Mouse (Mus musculus): ENCODE results near the gene Sh3gl1. TPM values are rescaled to one million over a fixed set of nuclear protein-coding genes. Genes with fewer than 3 reads are reported as not detected.

The Sh3gl1 gene
- polyA plus RNA-seq, 1 experiment from 2014 or later: 171 TPM

GRCm38 (mm10) chr17:55977301-55977700 is 59.1 kb downstream of the Sh3gl1 start:
- Histone ChIP-seq H3K4me2 (no peak overlapping the region), H3K4me3 (replicated peaks) (no peak overlapping the region), H3K27ac (no peak overlapping the region), H3K36me3 (peaks cover 24% of the 10 kb centered on the region), H3K9ac (replicated peaks) (no peak overlapping the region), H3K27me3 (no peaks in the 10 kb centered on the region), H3K9me3 (no peaks in the 10 kb centered on the region; the same call in 1 of the 2 replicates), H3K4me1 (replicated peaks) (0 out of 2 replicates have a peak, but pooled peaks cover 3% of the 10 kb centered on the region)
- ATAC-seq (ENCODE audit: insufficient number of reproducible peaks, insufficient read depth, low FRiP score, low TSS enrichment, low read depth): no peak
- 53% methylated on average over 3 of the region's 3 CpGs for WGBS

- Histone ChIP-seq H3K4me2 (no peak overlapping the region), H3K27me3 (peaks cover 2% of the 10 kb centered on the region; the same call in 1 of the 2 replicates), H3K4me1 (replicated peaks) (peaks cover 6% of the 10 kb centered on the region), H3K9me3 (no peaks in the 10 kb centered on the region; the same call in 1 of the 2 replicates), H3K4me3 (replicated peaks) (no peak overlapping the region), H3K27ac (no peak overlapping the region), H3K36me3 (peaks cover 24% of the 10 kb centered on the region), H3K9ac (replicated peaks) (no peak overlapping the region)
- WGBS: 19% methylated on average over 13 of the region's 13 CpGs
- ATAC-seq (ENCODE audit: insufficient number of reproducible peaks, insufficient read depth, low FRiP score, low TSS enrichment, low read depth): peak; percentile 43
Measured at GRCm38 (mm10) chr17:55976255-55976862, 60.1 kb downstream of the Sh3gl1 start.

DNA sequence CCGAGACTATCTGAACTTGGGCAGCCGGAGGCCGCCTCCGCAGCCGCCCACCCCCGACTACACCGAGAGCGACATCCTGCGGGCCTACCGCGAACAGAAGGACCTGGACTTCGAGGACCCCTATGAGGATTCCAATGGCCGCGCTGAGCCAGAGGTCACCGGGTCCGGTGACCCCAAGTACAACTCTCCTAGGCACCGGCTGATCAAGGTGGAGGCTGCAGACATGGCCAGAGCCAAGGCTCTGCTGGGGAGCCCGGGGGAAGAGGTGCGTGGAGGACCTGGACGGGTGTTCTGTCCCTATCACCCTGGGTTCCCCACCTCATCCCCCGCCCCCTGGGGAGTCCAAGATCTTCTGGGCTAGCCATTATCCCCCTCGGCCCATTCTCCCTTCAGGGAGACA is 65.0 kb downstream of the Sh3gl1 start:
- no peak for ATAC-seq (ENCODE audit: insufficient number of reproducible peaks, insufficient read depth, low FRiP score, low TSS enrichment, low read depth)
- H3K9ac ChIP-seq (replicated peaks): peak overlapping the region; percentile 78; the same call in 1 of the 2 replicates
- peak overlapping the region; percentile 63 for H3K4me3 ChIP-seq (replicated peaks)
- no peaks in the 10 kb centered on the region for H3K9me3 ChIP-seq
- 22% methylated on average over 22 of the region's 22 CpGs for WGBS
- peaks cover 5% of the 10 kb centered on the region; the same call in 1 of the 2 replicates for H3K27me3 ChIP-seq
- peaks cover 45% of the 10 kb centered on the region for H3K36me3 ChIP-seq
- H3K4me2 ChIP-seq: peak overlapping the region; percentile 83
- peaks cover 15% of the 10 kb centered on the region for H3K4me1 ChIP-seq (replicated peaks)
- no peak overlapping the region for H3K27ac ChIP-seq

DNA sequence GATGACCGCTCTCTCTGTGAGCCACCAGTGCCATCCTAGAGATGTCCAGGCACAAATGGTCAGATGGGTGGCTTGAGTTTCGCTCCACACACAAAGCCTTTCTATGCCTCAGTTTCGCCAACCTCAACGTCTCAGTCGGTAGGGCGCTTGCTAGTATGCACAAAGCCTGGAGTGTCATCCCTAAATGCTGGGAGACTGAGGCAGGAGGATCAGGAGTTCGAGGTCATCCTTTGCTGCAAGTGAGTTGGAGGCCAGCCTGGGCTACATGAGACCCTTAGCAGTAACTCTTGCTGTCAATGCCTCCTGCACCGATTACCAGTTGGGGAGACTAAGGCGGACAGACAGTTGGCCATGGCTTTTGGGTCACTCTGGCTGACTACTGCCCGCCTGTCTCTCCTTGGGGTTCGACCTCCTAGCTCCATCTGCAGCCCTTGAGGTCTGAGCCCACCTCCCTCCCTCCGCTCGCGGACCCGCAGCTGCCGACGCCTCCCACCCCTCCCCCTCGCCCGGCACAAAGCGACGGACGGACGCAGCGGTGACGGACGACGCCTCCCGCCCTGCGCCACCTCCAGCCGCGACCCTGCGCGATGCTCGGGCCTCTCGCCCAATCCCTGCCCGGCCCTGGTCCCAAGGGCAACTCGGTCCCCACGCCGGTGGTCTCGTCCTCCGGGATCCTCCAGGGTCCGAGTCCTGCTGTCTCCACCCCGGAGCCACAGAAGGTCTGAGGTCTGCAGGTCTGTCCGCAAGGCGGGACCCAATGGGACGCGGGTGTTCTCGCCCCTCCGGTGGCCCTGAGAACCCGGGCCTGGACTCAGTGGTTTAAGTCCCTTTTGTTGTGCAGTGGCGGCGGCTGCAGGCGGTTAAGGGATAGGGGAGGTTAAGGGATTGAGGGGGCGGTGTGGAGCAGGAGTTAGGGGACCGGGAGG is 66.2 kb downstream of the Sh3gl1 start, which contains the start of gene Shd:
Gene Shd, plus strand, starts transcription at position 502 of the 926 bp plus-strand sequence.
- Histone ChIP-seq H3K36me3 (peaks cover 50% of the 10 kb centered on the region), H3K27ac (no peak within 1 kb of the TSS; the same call in 1 of the 2 replicates)
- 8% methylated on average over 55 of the region's 55 CpGs for WGBS

DNA sequence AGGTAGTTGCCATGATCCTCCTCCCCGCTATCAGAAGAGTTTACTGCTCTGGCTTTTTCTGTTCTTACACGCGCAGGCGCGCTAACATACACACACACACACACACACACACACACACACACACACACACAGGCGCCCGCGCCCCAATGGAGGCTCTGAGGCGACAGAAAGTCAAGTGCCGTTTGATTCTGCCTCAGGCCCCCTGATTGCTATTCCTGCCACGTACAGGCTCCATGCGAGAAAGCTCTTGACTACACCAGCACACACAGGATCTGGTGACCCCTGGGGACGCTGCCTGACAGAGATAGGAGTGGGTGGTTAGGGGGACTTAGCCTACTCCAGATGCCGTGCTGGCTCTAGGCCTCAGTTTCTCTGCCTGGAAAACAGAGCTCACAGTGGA is 66.9 kb downstream of the Sh3gl1 start:
- peaks cover 55% of the 10 kb centered on the region for H3K36me3 ChIP-seq
- H3K4me3 ChIP-seq (replicated peaks): peak overlapping the region; percentile 63

More for the DNA sequence above, 66.2 kb downstream of the Sh3gl1 start, which contains the start of gene Shd:
- Histone ChIP-seq H3K4me1 (replicated peaks) (peaks cover 12% of the 10 kb centered on the region), H3K9me3 (no peaks in the 10 kb centered on the region), H3K4me2 (peak within 1 kb of the TSS; percentile 83), H3K27me3 (peaks cover 5% of the 10 kb centered on the region; the same call in 1 of the 2 replicates), H3K4me3 (replicated peaks) (peak within 1 kb of the TSS; percentile 63), H3K9ac (replicated peaks) (peak within 1 kb of the TSS; percentile 78)
- no peak for ATAC-seq (ENCODE audit: insufficient number of reproducible peaks, insufficient read depth, low FRiP score, low TSS enrichment, low read depth)

DNA sequence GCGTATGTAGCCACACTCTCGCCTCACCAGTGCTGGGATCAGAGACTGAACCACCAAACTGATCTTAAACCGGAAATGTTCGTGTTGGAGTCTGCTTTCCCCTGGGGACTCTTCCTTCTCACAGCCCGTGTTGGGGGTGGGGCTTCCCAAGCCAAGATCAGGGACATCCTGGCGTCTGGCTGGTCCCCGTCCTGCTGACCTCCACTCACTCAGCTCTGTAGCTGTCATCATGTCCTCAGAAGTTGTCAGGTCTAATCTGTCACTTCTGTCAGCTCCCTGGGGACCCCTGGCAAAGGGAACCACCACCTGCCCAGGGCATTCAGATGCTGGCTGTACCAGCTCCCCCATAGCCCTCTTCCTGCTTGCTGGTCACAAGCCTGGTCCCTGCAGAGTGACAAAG is 68.2 kb downstream of the Sh3gl1 start:
- no peak overlapping the region for H3K4me2 ChIP-seq
- H3K9me3 ChIP-seq: no peaks in the 10 kb centered on the region
- H3K9ac ChIP-seq (replicated peaks): no peak overlapping the region
- no peak overlapping the region for H3K4me3 ChIP-seq (replicated peaks)
- H3K4me1 ChIP-seq (replicated peaks): peaks cover 12% of the 10 kb centered on the region
- 69% methylated on average over 7 of the region's 7 CpGs for WGBS
- peaks cover 57% of the 10 kb centered on the region for H3K36me3 ChIP-seq
- ATAC-seq (ENCODE audit: insufficient number of reproducible peaks, insufficient read depth, low FRiP score, low TSS enrichment, low read depth): no peak
- H3K27me3 ChIP-seq: peaks cover 5% of the 10 kb centered on the region; the same call in 1 of the 2 replicates
- no peak overlapping the region for H3K27ac ChIP-seq

More for the DNA sequence above, 66.9 kb downstream of the Sh3gl1 start:
- no peak for ATAC-seq (ENCODE audit: insufficient number of reproducible peaks, insufficient read depth, low FRiP score, low TSS enrichment, low read depth)
- Histone ChIP-seq H3K9ac (replicated peaks) (no peak overlapping the region), H3K4me2 (peak overlapping the region; percentile 83), H3K4me1 (replicated peaks) (peaks cover 12% of the 10 kb centered on the region), H3K27ac (no peak overlapping the region), H3K9me3 (no peaks in the 10 kb centered on the region), H3K27me3 (peaks cover 5% of the 10 kb centered on the region; the same call in 1 of the 2 replicates)
- 53% methylated on average over 14 of the region's 14 CpGs for WGBS

DNA sequence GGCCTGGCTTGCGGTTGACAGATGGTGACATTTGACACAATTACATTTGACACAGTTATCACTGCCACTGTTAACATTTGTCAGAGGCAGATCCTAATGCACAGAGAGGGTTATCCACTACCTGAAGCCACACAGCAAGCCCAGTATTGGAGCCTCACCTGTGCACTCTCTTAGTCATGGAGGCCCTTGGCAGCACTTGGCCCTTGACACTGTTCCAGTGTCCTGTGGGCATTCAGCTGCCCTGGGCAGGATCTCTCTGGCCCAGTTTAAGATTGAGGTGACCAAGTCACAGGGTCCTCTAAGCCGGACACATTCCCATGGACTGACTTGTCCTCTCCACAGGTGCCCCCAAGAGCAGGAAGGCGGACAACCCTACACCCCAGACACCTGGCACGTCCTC is 69.2 kb downstream of the Sh3gl1 start:
- Histone ChIP-seq H3K4me2 (no peak overlapping the region), H3K9me3 (no peaks in the 10 kb centered on the region), H3K4me3 (replicated peaks) (no peak overlapping the region), H3K36me3 (peaks cover 59% of the 10 kb centered on the region), H3K27ac (no peak overlapping the region), H3K27me3 (peaks cover 5% of the 10 kb centered on the region; the same call in 1 of the 2 replicates), H3K9ac (replicated peaks) (no peak overlapping the region), H3K4me1 (replicated peaks) (peaks cover 12% of the 10 kb centered on the region)
- WGBS: 93% methylated on average over 4 of the region's 4 CpGs
- no peak for ATAC-seq (ENCODE audit: insufficient number of reproducible peaks, insufficient read depth, low FRiP score, low TSS enrichment, low read depth)

Other genes starting within 250 kb of the Sh3gl1 start
- 10.2 and 10.8 TPM in 2 replicates for gene Zfp119a, start 157.7 kb downstream of the Sh3gl1 start, polyA plus RNA-seq (2016; fragmentation: Nextera tagmentation; extraction: Ambion mirVana)
- gene Zfp959, start 144.5 kb downstream of the Sh3gl1 start, polyA plus RNA-seq (2016; fragmentation: Nextera tagmentation; extraction: Ambion mirVana): 14.1 and 14.3 TPM in 2 replicates
- 5.0 and 7.0 TPM in 2 replicates for gene Zfp119b, start 87.1 kb downstream of the Sh3gl1 start, polyA plus RNA-seq (2016; fragmentation: Nextera tagmentation; extraction: Ambion mirVana)
- 1.6 TPM in 2 replicates for gene Ebi3, start 84.0 kb downstream of the Sh3gl1 start, polyA plus RNA-seq (2016; fragmentation: Nextera tagmentation; extraction: Ambion mirVana)
- 24.6 and 26.6 TPM in 2 replicates for gene Yju2, start 77.5 kb downstream of the Sh3gl1 start, polyA plus RNA-seq (2016; fragmentation: Nextera tagmentation; extraction: Ambion mirVana)
- gene Shd, start 66.2 kb downstream of the Sh3gl1 start, polyA plus RNA-seq (2016; fragmentation: Nextera tagmentation; extraction: Ambion mirVana): 52.6 and 54.1 TPM in 2 replicates
- 42.4 and 43.2 TPM in 2 replicates for gene Fsd1, start 50.1 kb downstream of the Sh3gl1 start, polyA plus RNA-seq (2016; fragmentation: Nextera tagmentation; extraction: Ambion mirVana)
- 7.2 and 9.2 TPM in 2 replicates for gene Stap2, start 31.1 kb downstream of the Sh3gl1 start, polyA plus RNA-seq (2016; fragmentation: Nextera tagmentation; extraction: Ambion mirVana)
- gene Mpnd, start 30.9 kb downstream of the Sh3gl1 start, polyA plus RNA-seq (2016; fragmentation: Nextera tagmentation; extraction: Ambion mirVana): 165 and 169 TPM in 2 replicates
- gene Chaf1a, start 3.8 kb upstream of the Sh3gl1 start, polyA plus RNA-seq (2016; fragmentation: Nextera tagmentation; extraction: Ambion mirVana): 48.8 and 51.2 TPM in 2 replicates
- 42.0 and 46.4 TPM in 2 replicates for gene Ubxn6, start 38.4 kb upstream of the Sh3gl1 start, polyA plus RNA-seq (2016; fragmentation: Nextera tagmentation; extraction: Ambion mirVana)
- 176 and 189 TPM in 2 replicates for gene Hdgfl2, start 43.0 kb upstream of the Sh3gl1 start, polyA plus RNA-seq (2016; fragmentation: Nextera tagmentation; extraction: Ambion mirVana)
- 0.12 and 0.23 TPM in 2 replicates for gene Plin4, start 73.2 kb upstream of the Sh3gl1 start, polyA plus RNA-seq (2016; fragmentation: Nextera tagmentation; extraction: Ambion mirVana)
- 0.10 TPM in 2 replicates for gene Plin5, start 81.0 kb upstream of the Sh3gl1 start, polyA plus RNA-seq (2016; fragmentation: Nextera tagmentation; extraction: Ambion mirVana)
- 0.24 TPM in 1 of 2 replicates, not detected in the other for gene Lrg1, start 85.4 kb upstream of the Sh3gl1 start, polyA plus RNA-seq (2016; fragmentation: Nextera tagmentation; extraction: Ambion mirVana)
- 3.1 and 3.3 TPM in 2 replicates for gene Sema6b, start 103.7 kb upstream of the Sh3gl1 start, polyA plus RNA-seq (2016; fragmentation: Nextera tagmentation; extraction: Ambion mirVana)
- 8.3 and 9.5 TPM in 2 replicates for gene Tnfaip8l1, start 125.8 kb upstream of the Sh3gl1 start, polyA plus RNA-seq (2016; fragmentation: Nextera tagmentation; extraction: Ambion mirVana)
- gene Mydgf, start 147.3 kb upstream of the Sh3gl1 start, polyA plus RNA-seq (2016; fragmentation: Nextera tagmentation; extraction: Ambion mirVana): 69.3 and 78.4 TPM in 2 replicates
- gene Dpp9, start 182.3 kb upstream of the Sh3gl1 start, polyA plus RNA-seq (2016; fragmentation: Nextera tagmentation; extraction: Ambion mirVana): 36.2 and 37.7 TPM in 2 replicates
- 13.4 and 14.6 TPM in 2 replicates for gene Fem1a, start 220.2 kb upstream of the Sh3gl1 start, polyA plus RNA-seq (2016; fragmentation: Nextera tagmentation; extraction: Ambion mirVana)
- gene Ticam1, start 240.2 kb upstream of the Sh3gl1 start, polyA plus RNA-seq (2016; fragmentation: Nextera tagmentation; extraction: Ambion mirVana): 3.0 and 3.8 TPM in 2 replicates